Mouse (Mus musculus) adrenal gland, postnatal 14 days (tissue): ENCODE data around the gene Gm20388. TPM values are rescaled to one million over a fixed set of nuclear protein-coding genes. Genes with fewer than 3 reads are reported as not detected.
A peak's percentile ranks its signal among the peaks of the same experiment; 100 is the strongest.
"Not testable (repeated sequence)": the region's sequence is repeated elsewhere in the genome, so short reads cannot be mapped to it uniquely, and the experiment has no call there.

Experiments used
- DNase-seq: peaks from one replicate; pipeline ENCODE4 v3.0.0; 2021; ENCODE audit warnings: mixed read lengths
- total RNA-seq: library from RNA; stranded (reverse); gene quantifications from 2 replicates; pipeline ENCODE4 v1.2.3, GENCODE M21; 2021

Gm20388 gene
- total RNA-seq, 1 experiment from 2014 or later, result 17.6 TPM

- peak; percentile 93 for DNase-seq
Measured at GRCm38 (mm10) chr8:123805718-123806373, 3895.2 kb downstream of the Gm20388 start, which contains the start of gene Rab4a. TSS of gene Rab4a (plus strand) at chr8:123805985.

GRCm38 (mm10) chr8:123806374-123806935, 3895.8 kb downstream of the Gm20388 start:
- no peak for DNase-seq

DNA sequence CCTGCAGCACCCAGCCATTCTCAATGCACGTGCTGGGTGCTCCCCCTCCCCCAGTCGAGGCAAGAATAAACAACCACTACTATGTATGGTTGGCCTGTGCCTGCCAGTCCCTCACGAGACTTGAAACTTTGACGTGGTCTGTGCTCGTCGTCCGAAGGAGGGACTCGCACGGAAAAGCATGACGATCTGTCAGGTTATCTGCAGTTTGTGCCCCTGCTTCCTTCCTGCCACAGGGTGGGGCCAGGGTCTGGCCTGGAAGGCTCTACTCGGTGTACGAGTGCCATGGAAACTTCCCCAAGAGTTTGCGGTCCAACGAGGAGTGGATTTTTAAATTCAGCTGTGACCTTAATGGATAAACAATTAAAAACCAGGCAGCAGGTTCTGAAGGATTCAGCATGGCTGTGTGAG, 3896.4 kb downstream of the Gm20388 start:
- DNase-seq, result peak; percentile 25

- no peak for DNase-seq
Measured at GRCm38 (mm10) chr8:123807852-123808573, 3897.4 kb downstream of the Gm20388 start.

- no peak for DNase-seq
Measured at GRCm38 (mm10) chr8:123808671-123809070, 3898.0 kb downstream of the Gm20388 start.

DNA sequence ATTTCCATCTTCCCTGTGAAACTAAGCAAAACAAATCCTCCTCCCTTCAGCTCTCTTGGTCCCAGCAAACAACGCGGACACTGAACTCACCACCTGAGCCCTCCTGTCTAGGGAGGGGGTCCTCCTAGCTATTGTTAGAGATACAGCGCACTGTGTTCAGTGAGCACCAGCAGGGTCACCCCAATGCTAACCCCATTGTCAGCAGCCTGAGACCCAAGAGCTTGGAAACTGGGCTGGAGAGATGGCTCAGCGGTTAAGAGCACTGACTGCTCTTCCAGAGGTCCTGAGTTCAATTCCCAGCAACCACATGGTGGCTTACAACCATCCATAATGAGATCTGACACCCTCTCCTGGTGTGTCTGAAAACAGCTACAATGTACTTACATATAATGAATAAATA, 3898.7 kb downstream of the Gm20388 start:
- not testable (repeated sequence) for DNase-seq

- DNase-seq, result no peak
Measured at GRCm38 (mm10) chr8:123812227-123812626, 3901.6 kb downstream of the Gm20388 start.

DNA sequence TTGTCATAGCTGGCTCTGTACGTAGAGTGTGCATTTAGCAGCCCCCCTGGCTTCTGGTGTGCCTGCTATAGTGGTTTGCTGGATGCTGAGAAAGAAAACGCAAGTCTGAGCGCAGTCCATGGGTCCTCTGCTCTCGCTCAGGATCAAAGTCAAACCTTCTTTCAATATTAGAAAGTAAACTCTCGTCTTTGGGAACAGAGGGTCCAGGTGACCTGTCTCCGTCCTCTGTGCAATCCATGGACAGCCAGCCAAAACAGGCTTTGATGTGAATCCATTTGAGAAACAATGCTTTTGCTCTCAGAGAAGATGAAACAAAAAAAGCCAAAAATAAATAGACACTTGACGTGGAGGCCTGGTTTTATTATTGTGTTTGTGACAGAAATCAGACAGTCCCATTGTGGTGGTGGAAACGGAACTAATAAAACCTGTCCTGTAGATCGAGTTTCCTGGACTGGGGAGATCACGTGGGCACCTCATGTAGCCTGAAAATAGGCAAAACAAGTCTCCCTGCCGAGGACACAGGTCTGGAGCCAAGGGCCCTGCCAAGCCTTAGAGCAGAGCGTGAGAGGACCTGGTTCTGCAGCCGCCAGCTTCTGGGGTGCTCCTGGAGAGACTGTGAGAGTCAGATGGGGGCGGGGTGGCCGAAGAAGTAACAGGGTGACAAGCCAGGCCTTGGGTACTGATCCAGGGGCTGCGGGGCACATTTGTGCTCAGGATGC, 3902.7 kb downstream of the Gm20388 start:
- DNase-seq, result peak; percentile 34

DNA sequence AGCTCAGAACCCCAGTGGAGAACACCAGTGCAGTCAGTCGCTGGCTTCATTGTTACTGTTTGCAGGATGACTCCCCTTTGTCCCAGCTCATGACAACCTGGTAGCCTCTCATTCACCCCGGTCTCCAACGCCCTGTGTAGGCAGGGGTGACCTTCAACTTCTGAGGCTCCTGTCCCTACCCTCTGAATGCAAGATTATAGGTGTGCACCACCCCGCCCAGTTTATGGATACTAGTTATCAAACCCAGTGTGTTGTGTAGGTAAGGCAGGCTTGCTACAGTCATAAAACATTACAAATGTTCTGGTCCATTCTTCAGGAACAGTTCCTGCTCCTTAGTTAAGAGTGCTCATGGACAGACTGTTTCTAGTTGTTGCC, 3903.2 kb downstream of the Gm20388 start:
- no peak for DNase-seq

DNA sequence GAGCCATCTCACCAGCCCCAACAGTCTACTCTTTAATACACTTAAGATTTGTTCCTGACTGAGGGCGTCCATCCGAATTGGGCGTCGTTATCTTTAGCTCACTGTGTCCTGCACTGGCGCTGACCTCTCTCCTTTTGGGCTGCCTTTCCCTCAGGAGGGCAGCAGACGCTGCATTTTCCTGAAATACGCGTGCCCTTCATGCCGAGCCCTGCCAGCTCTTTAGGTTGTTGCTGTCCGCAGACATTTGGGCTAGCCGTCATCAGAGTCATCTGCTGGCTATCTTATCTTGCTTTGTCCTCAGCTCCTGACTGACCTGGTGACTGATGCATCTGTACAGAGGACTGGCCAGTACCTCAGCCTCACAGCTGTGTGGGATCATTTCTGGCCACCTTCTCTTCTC, 3904.7 kb downstream of the Gm20388 start:
- no peak for DNase-seq

DNA sequence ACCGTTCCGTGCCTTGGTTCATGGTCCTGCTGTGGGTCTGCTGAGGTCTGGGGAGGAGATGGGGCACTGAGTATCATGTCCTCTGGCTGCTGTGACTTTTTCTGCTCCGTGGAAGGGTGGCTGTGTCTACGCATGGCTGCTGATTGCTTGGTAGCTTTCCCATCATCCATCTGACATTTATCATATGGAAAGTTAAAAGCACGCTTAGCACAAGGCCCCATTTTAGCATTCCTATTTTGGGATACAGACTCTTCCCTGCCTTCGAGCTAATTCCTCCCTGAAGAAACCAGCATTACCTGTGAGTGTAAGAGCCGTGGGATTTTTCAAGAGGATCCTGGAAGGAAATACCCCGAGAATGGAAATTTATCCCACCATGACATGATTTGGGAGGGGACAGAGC, 3906.3 kb downstream of the Gm20388 start:
- DNase-seq, result no peak

GRCm38 (mm10) chr8:123817747-123818146, 3907.1 kb downstream of the Gm20388 start:
- DNase-seq, result no peak

DNA sequence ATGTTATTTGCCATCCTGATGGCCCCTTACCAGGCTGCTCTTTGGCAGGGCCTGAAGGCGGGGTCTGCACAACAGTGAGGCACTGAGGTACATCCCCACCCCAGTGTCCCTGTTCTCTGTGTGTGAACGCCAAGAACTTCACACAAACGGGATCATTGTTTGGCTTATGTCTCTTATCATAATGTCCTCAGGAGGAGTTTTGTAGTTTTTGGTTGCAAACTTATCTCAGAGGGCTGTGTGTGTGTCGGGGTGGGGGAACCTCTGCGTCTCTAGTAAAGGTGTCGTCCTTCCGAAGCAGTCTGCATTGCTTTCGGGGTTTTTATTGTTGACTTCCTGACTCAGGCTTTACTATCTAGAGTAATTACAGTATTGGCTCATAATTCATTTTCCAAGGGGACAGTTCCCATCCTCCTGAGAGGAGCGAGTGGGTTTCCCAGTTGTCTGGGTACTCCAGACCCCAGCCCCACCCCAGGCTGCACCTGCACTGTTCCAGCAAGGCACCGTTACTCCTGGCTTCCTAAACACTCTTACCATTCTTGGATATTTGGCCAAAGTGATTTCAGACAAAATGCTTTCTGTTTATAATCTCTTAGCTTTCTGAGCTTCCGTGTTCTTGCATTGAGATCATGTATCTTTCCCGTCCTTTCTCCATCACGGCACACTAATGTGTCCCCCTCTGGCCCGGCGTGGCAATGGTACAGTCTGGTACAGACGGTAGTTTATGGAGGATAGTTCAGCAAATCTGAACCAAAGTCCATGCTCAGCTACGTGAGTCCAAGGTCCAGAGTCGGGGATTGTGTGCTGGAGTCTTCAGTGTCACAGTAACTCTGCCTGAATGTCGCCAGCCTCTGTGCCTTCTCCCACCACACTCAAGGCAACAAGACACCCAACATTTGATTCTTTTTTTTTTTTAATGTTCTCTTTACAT, 3909.3 kb downstream of the Gm20388 start:
- DNase-seq, result no peak

DNA sequence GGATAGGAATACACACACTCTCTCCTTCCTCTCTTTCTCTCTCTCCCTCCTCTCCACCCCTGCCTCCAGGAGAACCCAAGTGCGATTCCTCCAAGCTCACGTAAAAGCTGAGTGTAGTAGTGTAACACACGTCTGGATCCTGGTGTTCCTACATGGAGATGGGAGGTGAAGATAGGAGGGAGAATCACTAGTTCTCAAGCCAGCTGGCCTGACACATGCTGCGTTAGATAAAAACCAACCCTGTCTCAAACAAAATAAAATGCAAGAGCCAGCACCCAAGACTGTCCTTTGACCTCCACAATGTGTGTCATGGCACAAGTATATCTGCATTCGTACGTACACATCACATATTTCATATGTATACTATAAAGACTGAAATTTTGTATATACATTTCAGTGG, 3910.1 kb downstream of the Gm20388 start:
- no peak for DNase-seq

- no peak for DNase-seq
Measured at GRCm38 (mm10) chr8:123823111-123823510, 3912.5 kb downstream of the Gm20388 start.

GRCm38 (mm10) chr8:123823532-123824123, 3913.0 kb downstream of the Gm20388 start:
- no peak for DNase-seq

DNA sequence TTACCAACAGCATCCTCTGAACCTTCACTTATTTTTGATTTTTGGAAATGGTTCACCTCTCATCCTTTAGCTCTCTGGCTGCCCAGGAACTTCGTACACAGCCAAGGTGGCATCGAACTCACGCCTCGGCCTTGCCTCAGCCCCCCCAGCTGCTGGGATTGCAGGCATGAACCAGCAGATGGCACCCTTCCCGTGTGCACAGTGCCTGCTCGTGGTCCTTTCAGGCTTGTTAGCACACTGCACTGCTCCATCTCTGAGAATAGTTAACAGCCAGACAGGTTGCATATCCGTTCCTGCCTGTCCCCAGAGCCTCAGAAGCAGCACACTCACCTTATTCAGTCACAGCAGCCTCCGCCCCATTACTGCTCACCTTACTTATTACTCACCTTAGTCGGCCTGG, 3915.4 kb downstream of the Gm20388 start:
- DNase-seq, result no peak

- no peak for DNase-seq
Measured at GRCm38 (mm10) chr8:123826758-123827157, 3916.1 kb downstream of the Gm20388 start.

GRCm38 (mm10) chr8:123827523-123827922, 3916.9 kb downstream of the Gm20388 start:
- no peak for DNase-seq

DNA sequence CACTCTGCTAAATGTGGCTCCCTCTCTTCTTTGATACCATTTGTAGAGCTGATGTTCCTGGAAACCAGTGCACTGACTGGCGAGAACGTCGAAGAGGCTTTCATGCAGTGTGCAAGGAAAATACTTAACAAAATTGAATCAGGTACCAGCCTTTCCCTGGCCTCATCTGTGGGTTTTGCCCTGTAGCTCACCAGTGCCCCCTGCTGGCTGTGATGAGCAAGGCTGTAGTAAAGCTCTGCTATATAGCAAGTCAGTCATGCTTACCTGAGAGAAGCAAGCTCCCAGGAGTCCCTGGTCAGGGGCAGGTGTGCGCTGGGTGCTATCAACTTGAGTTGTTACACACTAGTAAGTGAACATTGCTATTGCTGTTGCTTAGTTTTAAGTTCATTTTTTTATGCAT, 3922.1 kb downstream of the Gm20388 start:
- peak; percentile 81 for DNase-seq

- peak; percentile 77 for DNase-seq
Measured at GRCm38 (mm10) chr8:123835451-123835850, 3924.8 kb downstream of the Gm20388 start.
